Mouse (Mus musculus) C2C12 (cell line): ENCODE measurements around the gene Sftpa1. TPM values are rescaled to one million over a fixed set of nuclear protein-coding genes. Genes with fewer than 3 reads are reported as not detected.

Experiments
- H3K27me3 ChIP-seq: one replicate; pipeline ENCODE4 v1.6.1; 2011; ENCODE audit not compliant: control insufficient read depth, insufficient read depth, insufficient read length
- H3K36me3 ChIP-seq: one replicate; pipeline ENCODE4 v1.6.1; 2011; ENCODE audit not compliant: control insufficient read depth, insufficient read depth
- H3K4me3 ChIP-seq: one replicate; pipeline ENCODE4 v1.5.1; 2011; ENCODE audit warnings: mild to moderate bottlenecking, control low read depth; ENCODE audit not compliant: poor library complexity, insufficient read depth, severe bottlenecking
- H3K79me2 ChIP-seq: one replicate; pipeline ENCODE4 v1.6.1; 2011; ENCODE audit not compliant: control insufficient read depth, insufficient read depth
- H3K79me3 ChIP-seq: one replicate; pipeline ENCODE4 v1.6.1; 2011; ENCODE audit warnings: low read depth, control low read depth
- H3ac ChIP-seq: one replicate; pipeline ENCODE3; 2011; ENCODE audit warnings: low read depth; ENCODE audit not compliant: control insufficient read depth, insufficient read length
- CEBPB ChIP-seq: IDR thresholded peaks from one replicate; pipeline ENCODE4 v1.6.1; 2011; ENCODE audit warnings: low read depth, mild to moderate bottlenecking, control low read depth, moderate library complexity
- CTCF ChIP-seq: IDR thresholded peaks from one replicate; pipeline ENCODE4 v1.5.1; 2011; ENCODE audit not compliant: control insufficient read depth, insufficient read depth, insufficient read length
- FOSL1 ChIP-seq: IDR thresholded peaks from one replicate; pipeline ENCODE4 v1.8.0; 2011; ENCODE audit warnings: mild to moderate bottlenecking, low read length; ENCODE audit not compliant: poor library complexity, insufficient read depth, severe bottlenecking
- MAX ChIP-seq: IDR thresholded peaks from one replicate; pipeline ENCODE4 v1.6.1; 2011; ENCODE audit warnings: mild to moderate bottlenecking, control low read depth
- MYOD1 ChIP-seq: IDR thresholded peaks from one replicate; pipeline ENCODE4 v1.6.1; 2011; ENCODE audit warnings: low read depth; ENCODE audit not compliant: control insufficient read depth, insufficient read length
- MYOG ChIP-seq: IDR thresholded peaks from one replicate; pipeline ENCODE4 v1.6.1; 2011; ENCODE audit not compliant: control insufficient read depth, insufficient read length; ENCODE audit errors: extremely low read depth
- USF1 ChIP-seq: IDR thresholded peaks from one replicate; pipeline ENCODE4 v1.6.1; 2011; ENCODE audit warnings: low read depth, mild to moderate bottlenecking, control low read depth, moderate library complexity
- polyA plus RNA-seq: library from polyadenylated mRNA; unstranded; fragments of >200 nt; fragmentation: generic; extraction: Trizol; gene quantifications from one replicate; pipeline ENCODE4 v1.2.1, GENCODE M21; 2012; ENCODE audit warnings: missing spikeins

The Sftpa1 gene
- polyA plus RNA-seq, 1 experiment = not detected

- H3K79me2 ChIP-seq = no peaks in the 10 kb centered on the region
- no peaks in the 10 kb centered on the region for H3K27me3 ChIP-seq
- H3K79me3 ChIP-seq = no peaks in the 10 kb centered on the region
- no peak overlapping the region for H3ac ChIP-seq
- H3K36me3 ChIP-seq = no peaks in the 10 kb centered on the region
- H3K4me3 ChIP-seq = no peak overlapping the region
- TF ChIP-seq MAX (no peak), MYOD1 (no peak), MYOG (no peak), CEBPB (no peak), FOSL1 (no peak), CTCF (no peak), USF1 (no peak)
These were observed 29.2 kb downstream of the Sftpa1 start for GRCm38 (mm10) chr14:41160743-41161142.

DNA sequence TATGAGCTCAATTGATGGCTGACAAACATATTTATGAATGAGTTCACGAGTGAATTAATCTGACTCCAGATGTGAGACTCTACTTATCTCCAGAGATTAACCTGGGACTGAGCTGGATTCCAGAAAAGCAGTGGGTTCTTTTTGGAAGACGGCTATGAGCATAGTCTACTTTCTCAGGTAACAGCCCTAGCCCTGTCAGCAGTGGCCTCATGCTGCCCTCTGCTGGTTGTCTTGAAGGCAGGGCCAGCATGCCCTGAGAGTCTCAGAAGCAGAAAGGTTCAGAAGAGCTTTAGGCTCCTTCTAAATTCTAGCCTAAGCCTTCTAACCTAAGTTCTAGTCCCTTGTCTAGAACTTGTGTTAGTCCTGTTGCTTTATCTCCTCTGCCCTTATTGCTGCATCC lies 31.1 kb downstream of the Sftpa1 start:
- no peaks in the 10 kb centered on the region for H3K79me3 ChIP-seq
- H3ac ChIP-seq = no peak overlapping the region
- no peak overlapping the region for H3K4me3 ChIP-seq
- H3K27me3 ChIP-seq = no peaks in the 10 kb centered on the region
- H3K79me2 ChIP-seq = no peaks in the 10 kb centered on the region
- no peaks in the 10 kb centered on the region for H3K36me3 ChIP-seq
- TF ChIP-seq MYOG (no peak), CTCF (no peak), USF1 (no peak), MAX (no peak), CEBPB (no peak), MYOD1 (no peak), FOSL1 (no peak)

DNA sequence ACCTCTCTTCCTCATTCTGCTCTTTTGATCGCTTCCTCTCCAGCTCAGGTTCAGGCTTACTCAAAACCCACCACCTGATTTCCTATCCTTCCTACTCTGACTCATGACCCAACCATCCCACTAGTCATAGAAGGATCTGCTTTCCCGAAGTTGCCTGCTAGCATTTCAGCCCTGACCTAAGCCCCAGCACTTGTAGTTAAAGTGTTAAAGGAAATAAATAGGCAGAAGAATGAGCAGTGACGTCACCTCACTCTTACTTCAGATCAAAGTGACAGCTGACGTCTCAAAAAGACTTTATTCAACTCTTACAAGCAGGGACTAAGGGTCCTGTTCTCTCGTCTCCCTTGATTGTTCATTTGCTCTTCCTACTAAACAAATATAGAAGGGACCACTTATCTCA lies 35.7 kb downstream of the Sftpa1 start:
- no peaks in the 10 kb centered on the region for H3K27me3 ChIP-seq
- TF ChIP-seq CEBPB = no peak
- no peak overlapping the region for H3K4me3 ChIP-seq

DNA sequence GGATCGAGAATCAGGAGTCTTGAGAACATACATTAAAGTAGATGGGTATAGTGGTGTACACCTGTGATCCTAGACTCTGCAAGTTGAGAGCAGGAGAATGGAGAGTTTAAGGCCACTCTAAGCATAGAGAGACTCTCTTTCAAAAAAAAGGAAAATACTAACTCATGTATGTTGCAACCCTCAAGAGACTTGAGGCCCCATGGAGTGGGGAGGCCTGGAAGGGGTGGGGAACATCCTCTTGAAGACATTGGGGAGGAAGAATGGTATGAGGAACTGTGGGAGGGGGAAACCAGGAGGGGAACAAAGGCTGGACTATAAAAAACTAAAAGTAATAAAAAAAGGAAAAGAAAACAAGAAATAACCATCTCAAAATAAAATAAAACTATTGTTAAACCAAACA lies 37.0 kb downstream of the Sftpa1 start:
- Histone ChIP-seq H3K27me3 (no peaks in the 10 kb centered on the region), H3K4me3 (no peak overlapping the region), H3ac (no peak overlapping the region), H3K79me2 (no peaks in the 10 kb centered on the region), H3K79me3 (no peaks in the 10 kb centered on the region), H3K36me3 (no peaks in the 10 kb centered on the region)
- no peak for TF ChIP-seq MAX

More for the DNA sequence above, 35.7 kb downstream of the Sftpa1 start:
- no peaks in the 10 kb centered on the region for H3K79me2 ChIP-seq
- no peaks in the 10 kb centered on the region for H3K36me3 ChIP-seq
- no peaks in the 10 kb centered on the region for H3K79me3 ChIP-seq
- H3ac ChIP-seq = no peak overlapping the region

DNA sequence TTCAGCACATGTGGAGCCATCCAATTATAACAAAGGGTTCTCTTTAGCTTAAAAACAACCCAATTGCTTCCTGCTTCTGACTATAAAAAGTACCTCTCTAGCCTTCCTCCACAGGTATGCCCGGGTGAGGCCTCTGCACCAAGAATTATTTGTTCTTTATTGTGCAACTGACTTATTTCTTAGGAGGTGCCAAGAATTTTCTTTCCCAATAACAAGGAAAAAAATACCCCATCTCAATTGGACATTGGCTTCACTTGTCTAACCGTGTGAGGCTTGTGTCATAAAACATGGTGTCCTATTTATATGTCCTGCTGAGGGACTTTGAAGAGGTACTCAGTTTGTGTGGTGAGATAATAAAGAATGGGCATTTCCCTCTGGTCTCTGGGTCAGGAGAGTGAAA lies 38.9 kb downstream of the Sftpa1 start:
- Histone ChIP-seq H3K36me3 (no peaks in the 10 kb centered on the region), H3K27me3 (no peaks in the 10 kb centered on the region), H3K4me3 (no peak overlapping the region), H3ac (no peak overlapping the region), H3K79me3 (no peaks in the 10 kb centered on the region), H3K79me2 (no peaks in the 10 kb centered on the region)
- TF ChIP-seq FOSL1 = no peak
- no peak for TF ChIP-seq CTCF
- no peak for TF ChIP-seq MAX

- no peak overlapping the region for H3ac ChIP-seq
- no peaks in the 10 kb centered on the region for H3K36me3 ChIP-seq
- TF ChIP-seq MYOD1 (no peak), FOSL1 (no peak), CEBPB (no peak), USF1 (no peak), MAX (no peak), MYOG (no peak), CTCF (no peak)
- H3K79me3 ChIP-seq = no peaks in the 10 kb centered on the region
- no peaks in the 10 kb centered on the region for H3K79me2 ChIP-seq
- H3K4me3 ChIP-seq = no peak overlapping the region
- no peaks in the 10 kb centered on the region for H3K27me3 ChIP-seq
These were observed 43.2 kb downstream of the Sftpa1 start for GRCm38 (mm10) chr14:41174802-41175201.
